Mouse (Mus musculus): ENCODE measurements around the gene Fgfr3.

DNA sequence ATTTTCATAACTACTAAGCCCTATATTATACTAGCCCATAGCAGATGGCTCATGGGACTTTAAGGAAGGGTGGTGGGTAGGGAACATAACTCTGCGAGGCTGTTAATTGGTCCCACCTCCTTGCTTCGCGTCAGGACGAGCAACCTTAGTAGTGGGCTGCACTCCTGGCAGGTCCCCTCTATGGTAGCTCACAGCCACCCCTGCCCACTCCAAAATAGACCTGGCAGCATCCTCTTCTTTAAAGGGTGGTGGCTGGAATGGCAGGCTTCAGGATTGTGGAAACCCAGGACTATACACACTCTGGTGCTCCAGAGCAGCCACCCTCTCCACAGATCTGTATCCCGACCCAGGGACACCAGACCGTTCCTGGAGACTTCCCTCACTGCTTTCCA lies 61.5 kb downstream of the Fgfr3 start:
- TF ChIP-seq POLR2A (IDR thresholded peaks at IDR 0.05; ENCODE audit: insufficient read length, low read depth) (no peak), E2F4 (IDR thresholded peaks at IDR 0.05; ENCODE audit: insufficient read depth) (no peak), TCF3 (IDR thresholded peaks at IDR 0.05; ENCODE audit: insufficient read length, low read depth) (no peak)

Data from myocyte (in vitro differentiated cells).